Mouse (Mus musculus) spleen, adult 2 months (tissue): ENCODE measurements at regions not wholly inside any gene's neighbourhood (a gene's known extent, or its start where the extent isn't known, plus 50 kb on each side); places are given as distances from the start of the nearest gene placed in this dataset.

Experiments used
- DNase-seq, 2 experiments: peaks; one replicate each; pipeline versions ENCODE4 v3.0.0 to v3.0.0-alpha.2; 2012 to 2021; ENCODE audit warnings: low spot score in 2 of 2, low read depth in 1 of 2
- H3K27ac ChIP-seq: fragments of 200-500 bp; 2 replicates; pipeline ENCODE4 v1.5.1; 2012; ENCODE audit warnings: low read length, inconsistent platforms; ENCODE audit not compliant: insufficient read depth
- H3K27me3 ChIP-seq: fragments of 200-500 bp; 2 replicates; pipeline ENCODE4 v1.6.1; 2012; ENCODE audit warnings: mild to moderate bottlenecking, moderate library complexity, low read length, inconsistent platforms; ENCODE audit not compliant: control insufficient read depth, insufficient read depth
- H3K36me3 ChIP-seq: fragments of 200-500 bp; 2 replicates; pipeline ENCODE4 v1.6.1; 2012; ENCODE audit warnings: mild to moderate bottlenecking, low read length, inconsistent platforms; ENCODE audit not compliant: control insufficient read depth, insufficient read depth
- H3K4me1 ChIP-seq: fragments of 200-500 bp; 2 replicates; pipeline ENCODE4 v1.6.1; 2011; ENCODE audit warnings: inconsistent platforms; ENCODE audit not compliant: control insufficient read depth, insufficient read depth, insufficient read length
- H3K4me3 ChIP-seq: fragments of 200-500 bp; 2 replicates; pipeline ENCODE4 v1.5.1; 2011; ENCODE audit warnings: mild to moderate bottlenecking, inconsistent platforms; ENCODE audit not compliant: insufficient read depth, insufficient read length; ENCODE audit errors: extremely low read depth
- CTCF ChIP-seq: fragments of 200-500 bp; IDR thresholded peaks from 2 replicates; pipeline ENCODE4 v1.5.1; 2011; ENCODE audit warnings: mild to moderate bottlenecking, inconsistent platforms; ENCODE audit not compliant: insufficient read depth, insufficient read length, insufficient replicate concordance; ENCODE audit errors: extremely low read depth
- POLR2A ChIP-seq: fragments of 200-500 bp; IDR thresholded peaks from 2 replicates; pipeline ENCODE4 v1.6.1; 2011; ENCODE audit warnings: low read depth, low read length, inconsistent platforms
- WGBS: fragments of 180-500 bp; shearing (Covaris S2); methylation state at CpG from one replicate; pipeline ENCODE4 v1.1.7; 2018; 5-methylcytosine and 5-hydroxymethylcytosine counted together

DNA sequence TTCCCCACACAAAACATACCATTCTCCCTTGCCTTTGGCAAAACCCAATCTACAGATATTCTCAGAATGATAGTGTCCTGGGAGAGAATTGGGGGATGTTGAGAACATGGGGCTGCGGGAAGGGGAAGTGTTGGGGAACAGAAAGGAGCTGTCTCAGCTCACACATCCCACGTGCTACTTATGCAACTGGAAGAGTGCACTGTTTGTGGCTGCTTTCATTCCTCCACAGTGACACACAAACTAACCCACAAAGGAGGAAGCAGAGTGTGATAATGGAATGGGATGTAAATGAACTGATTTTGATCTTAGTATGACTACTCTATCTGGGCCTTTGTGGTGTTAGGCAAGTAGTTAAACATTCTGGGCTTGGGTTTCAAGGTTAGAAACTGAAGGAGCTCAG is 317.3 kb upstream of the Epha4 start:
- TF ChIP-seq CTCF (no peak), POLR2A (no peak)

GRCm38 (mm10) chr1:77824716-77825387 is 310.0 kb upstream of the Epha4 start:
- Histone ChIP-seq H3K4me3 (no peak overlapping the region), H3K27me3 (no peaks in the 10 kb centered on the region; the same call in 1 of the 2 replicates), H3K4me1 (no peaks in the 10 kb centered on the region), H3K36me3 (no peaks in the 10 kb centered on the region), H3K27ac (no peak overlapping the region)
- TF ChIP-seq CTCF = no peak
- no peak for TF ChIP-seq POLR2A
- no peak for DNase-seq
- WGBS = 52% methylated on average over 5 of the region's 5 CpGs

More for the DNA sequence above, 317.3 kb upstream of the Epha4 start:
- no peaks in the 10 kb centered on the region for H3K4me1 ChIP-seq
- H3K27ac ChIP-seq = no peak overlapping the region
- no peak overlapping the region for H3K4me3 ChIP-seq
- H3K36me3 ChIP-seq = no peaks in the 10 kb centered on the region
- WGBS = 21% methylated on average over 2 of the region's 2 CpGs
- no peaks in the 10 kb centered on the region; the same call in 1 of the 2 replicates for H3K27me3 ChIP-seq
- no peak for DNase-seq

GRCm38 (mm10) chr1:77823801-77824687 is 309.2 kb upstream of the Epha4 start:
- no peaks in the 10 kb centered on the region for H3K36me3 ChIP-seq

GRCm38 (mm10) chr1:77820101-77820500 is 305.2 kb upstream of the Epha4 start:
- Histone ChIP-seq H3K4me1 (no peaks in the 10 kb centered on the region), H3K4me3 (no peak overlapping the region), H3K27me3 (no peaks in the 10 kb centered on the region), H3K27ac (no peak overlapping the region), H3K36me3 (no peaks in the 10 kb centered on the region)
- TF ChIP-seq POLR2A (no peak), CTCF (no peak)
- WGBS = 80% methylated on average over 2 of the region's 2 CpGs
- no peak for DNase-seq

More at GRCm38 (mm10) chr1:77823801-77824687, 309.2 kb upstream of the Epha4 start:
- H3K4me1 ChIP-seq = no peaks in the 10 kb centered on the region
- no peaks in the 10 kb centered on the region; the same call in 1 of the 2 replicates for H3K27me3 ChIP-seq
- no peak for DNase-seq
- no peak for TF ChIP-seq CTCF
- no peak for TF ChIP-seq POLR2A
- no peak overlapping the region for H3K4me3 ChIP-seq
- H3K27ac ChIP-seq = no peak overlapping the region
- 48% methylated on average over 10 of the region's 10 CpGs for WGBS

GRCm38 (mm10) chr1:77815451-77815850 is 300.6 kb upstream of the Epha4 start:
- Histone ChIP-seq H3K4me3 (no peak overlapping the region), H3K4me1 (no peaks in the 10 kb centered on the region), H3K36me3 (no peaks in the 10 kb centered on the region), H3K27me3 (no peaks in the 10 kb centered on the region), H3K27ac (no peak overlapping the region)
- TF ChIP-seq POLR2A (no peak), CTCF (no peak)
- no peak for DNase-seq
- WGBS = 94% methylated on average over 4 of the region's 4 CpGs

DNA sequence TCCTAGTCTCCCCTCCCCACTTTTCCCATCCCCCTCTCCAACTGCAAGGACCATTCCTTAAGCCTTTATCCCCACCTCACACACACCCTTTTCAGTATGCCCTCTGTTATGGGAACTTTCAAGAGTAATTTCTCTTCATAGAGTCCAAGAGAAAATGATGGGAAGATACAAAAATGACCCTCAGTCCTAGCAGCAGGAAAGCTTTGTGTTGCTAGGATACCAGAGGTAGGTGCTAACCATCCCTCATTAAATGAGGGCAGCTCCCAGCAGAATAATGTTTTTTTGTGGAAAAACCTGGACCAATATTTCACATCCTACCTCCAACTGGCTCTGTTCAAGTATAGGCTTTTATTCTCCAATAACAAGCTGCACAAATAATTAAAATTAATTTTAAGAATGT is 296.7 kb upstream of the Epha4 start:
- no peaks in the 10 kb centered on the region for H3K27me3 ChIP-seq
- no peak overlapping the region for H3K4me3 ChIP-seq
- TF ChIP-seq CTCF = no peak
- TF ChIP-seq POLR2A = no peak
- no peaks in the 10 kb centered on the region for H3K4me1 ChIP-seq
- H3K36me3 ChIP-seq = no peaks in the 10 kb centered on the region
- no peak overlapping the region for H3K27ac ChIP-seq
- no peak for DNase-seq

DNA sequence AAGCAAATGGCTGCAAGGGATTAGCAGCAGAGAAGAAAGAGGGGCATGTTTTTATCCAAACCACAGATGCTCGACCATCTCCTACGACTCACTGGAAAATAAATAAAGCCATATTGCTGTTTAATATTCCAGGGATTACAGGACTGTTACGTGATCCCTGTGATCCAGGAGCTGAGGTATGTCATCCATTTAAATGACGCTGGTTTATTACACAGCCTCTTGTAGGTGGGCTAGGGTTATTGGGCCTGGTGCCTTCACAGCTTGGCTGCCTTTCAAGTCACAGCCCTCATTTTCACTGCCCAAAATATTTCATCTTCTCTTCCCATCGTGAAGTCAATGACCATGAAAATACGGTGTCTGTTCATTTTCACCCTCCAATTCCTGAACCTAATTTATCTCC is 276.1 kb upstream of the Epha4 start:
- WGBS = 88% methylated on average over 6 of the region's 6 CpGs
- H3K4me1 ChIP-seq = no peaks in the 10 kb centered on the region
- no peak for DNase-seq
- H3K27ac ChIP-seq = no peak overlapping the region
- no peaks in the 10 kb centered on the region for H3K36me3 ChIP-seq
- H3K4me3 ChIP-seq = no peak overlapping the region
- H3K27me3 ChIP-seq = no peaks in the 10 kb centered on the region
- no peak for TF ChIP-seq CTCF
- TF ChIP-seq POLR2A = no peak
